Mouse (Mus musculus): ENCODE results near the gene Tbx3. TPM values are rescaled to one million over a fixed set of nuclear protein-coding genes. Genes with fewer than 3 reads are reported as not detected.

Tbx3 gene
- polyA plus RNA-seq, 1 experiment from 2014 or later = 23.5 TPM

GRCm38 (mm10) chr5:119691075-119691474 lies 20.6 kb downstream of the Tbx3 start:
- Histone ChIP-seq H3K4me3 (no peak overlapping the region), H3K4me2 (no peak overlapping the region), H3K4me1 (peaks cover 22% of the 10 kb centered on the region), H3K36me3 (no peaks in the 10 kb centered on the region), H3K27me3 (peaks cover 70% of the 10 kb centered on the region), H3K9me3 (no peaks in the 10 kb centered on the region), H3K9ac (no peak overlapping the region), H3K27ac (no peak overlapping the region)
- ATAC-seq (ENCODE audit: insufficient number of reproducible peaks, low FRiP score, low TSS enrichment, low read depth) = no peak
- 0% methylated on average over 13 of the region's 13 CpGs for WGBS

DNA sequence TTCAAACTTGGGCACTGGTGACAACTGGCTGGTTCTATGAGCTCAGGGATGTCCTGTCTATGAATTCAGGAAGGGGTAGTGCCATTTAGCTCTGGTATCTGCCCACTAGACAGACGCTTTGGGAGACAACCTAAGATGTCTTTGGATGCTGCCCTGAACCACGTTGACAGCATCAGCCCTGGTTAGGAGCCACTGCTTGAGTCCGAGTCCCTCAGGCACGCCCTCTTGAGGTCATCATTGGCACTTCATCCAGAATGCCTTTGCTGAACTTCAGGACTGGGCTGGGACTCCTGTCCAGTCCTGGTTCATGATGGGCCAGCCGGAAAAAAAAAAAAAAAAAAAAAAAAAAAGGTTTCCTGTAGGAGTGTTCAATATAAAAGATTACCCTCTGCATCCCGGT lies 22.0 kb downstream of the Tbx3 start:
- Histone ChIP-seq H3K27me3 (peaks cover 56% of the 10 kb centered on the region), H3K9me3 (no peaks in the 10 kb centered on the region), H3K27ac (no peak overlapping the region), H3K4me3 (no peak overlapping the region), H3K4me1 (peaks cover 10% of the 10 kb centered on the region), H3K36me3 (no peaks in the 10 kb centered on the region), H3K4me2 (no peak overlapping the region), H3K9ac (no peak overlapping the region)
- ATAC-seq (ENCODE audit: insufficient number of reproducible peaks, low FRiP score, low TSS enrichment, low read depth) = no peak
- 35% methylated on average over 6 of the region's 6 CpGs for WGBS

DNA sequence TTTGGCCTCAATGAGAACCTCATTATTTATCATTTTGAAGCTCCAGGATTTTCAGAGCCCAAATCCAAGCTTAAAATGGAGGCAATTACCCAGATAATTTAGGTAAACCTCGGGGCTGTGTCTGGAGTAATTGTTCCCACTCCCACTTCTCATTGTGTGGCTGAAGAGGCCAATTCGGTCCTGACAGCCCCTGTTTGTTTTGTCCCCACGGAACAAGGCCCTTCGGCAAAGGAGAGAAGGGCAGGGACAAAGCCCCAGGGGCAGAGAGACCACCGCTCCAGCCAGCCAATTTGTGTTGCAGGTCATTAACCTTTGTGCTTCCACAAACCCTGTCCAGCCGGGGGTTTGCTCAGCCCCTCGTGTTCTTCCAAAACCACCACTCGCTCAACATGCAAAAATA lies 24.4 kb downstream of the Tbx3 start:
- Histone ChIP-seq H3K4me3 (no peak overlapping the region), H3K4me1 (peaks cover 4% of the 10 kb centered on the region), H3K4me2 (no peak overlapping the region), H3K9me3 (no peaks in the 10 kb centered on the region), H3K9ac (no peak overlapping the region), H3K36me3 (no peaks in the 10 kb centered on the region), H3K27me3 (peaks cover 32% of the 10 kb centered on the region), H3K27ac (no peak overlapping the region)
- 20% methylated on average over 8 of the region's 8 CpGs for WGBS
- no peak for ATAC-seq (ENCODE audit: insufficient number of reproducible peaks, low FRiP score, low TSS enrichment, low read depth)

DNA sequence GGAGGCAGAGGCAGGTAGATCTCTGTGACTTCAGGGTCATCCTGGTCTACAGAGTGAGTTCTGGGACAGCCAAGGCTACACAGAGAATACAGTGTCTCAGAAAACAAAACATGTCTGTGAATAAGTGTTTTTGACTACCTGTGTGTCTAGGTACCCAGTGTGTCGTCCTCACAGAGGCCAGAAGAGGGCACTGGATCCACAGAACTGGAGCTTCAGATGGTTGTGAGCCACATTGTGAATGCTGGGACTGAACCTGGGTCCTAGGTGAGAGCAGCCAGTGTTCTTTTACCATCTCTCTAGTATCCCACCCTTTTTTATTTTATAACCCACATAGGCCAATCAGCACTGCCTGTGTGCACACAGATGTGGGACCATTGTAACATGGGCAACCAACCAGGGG lies 32.6 kb downstream of the Tbx3 start:
- Histone ChIP-seq H3K4me3 (no peak overlapping the region), H3K36me3 (no peaks in the 10 kb centered on the region), H3K9me3 (no peaks in the 10 kb centered on the region), H3K27ac (no peak overlapping the region), H3K4me1 (peaks cover 6% of the 10 kb centered on the region; the same call in 1 of the 2 replicates), H3K9ac (no peak overlapping the region), H3K4me2 (no peak overlapping the region), H3K27me3 (peaks cover 33% of the 10 kb centered on the region)
- WGBS = 88% methylated on average over 1 of the region's 1 CpGs
- ATAC-seq (ENCODE audit: insufficient number of reproducible peaks, low FRiP score, low TSS enrichment, low read depth) = no peak

DNA sequence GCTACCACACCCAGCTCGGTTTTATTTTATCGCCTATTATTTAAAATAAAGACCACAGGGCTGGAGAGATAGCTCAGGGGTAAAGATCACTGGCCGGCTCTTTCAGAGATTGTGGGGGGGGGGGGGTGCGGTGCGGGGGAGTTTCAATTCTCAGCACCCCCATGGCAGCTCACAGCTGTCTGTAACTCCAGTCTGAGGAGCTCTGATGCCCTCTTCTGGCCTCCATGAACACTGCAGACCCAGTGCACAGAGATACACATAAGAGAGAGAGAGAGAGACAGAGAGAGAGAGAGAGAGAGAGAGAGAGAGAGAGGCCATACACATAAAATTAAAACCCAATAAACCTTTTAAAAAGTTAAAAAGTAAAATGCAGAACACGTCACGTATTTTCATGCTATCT lies 34.4 kb downstream of the Tbx3 start:
- H3K27me3 ChIP-seq = peaks cover 46% of the 10 kb centered on the region
- H3K36me3 ChIP-seq = no peaks in the 10 kb centered on the region
- WGBS = 59% methylated on average over 7 of the region's 7 CpGs
- H3K4me1 ChIP-seq = peaks cover 6% of the 10 kb centered on the region; the same call in 1 of the 2 replicates
- H3K4me3 ChIP-seq = no peak overlapping the region
- no peak overlapping the region for H3K27ac ChIP-seq
- no peak overlapping the region for H3K9ac ChIP-seq
- no peak overlapping the region for H3K4me2 ChIP-seq
- no peaks in the 10 kb centered on the region for H3K9me3 ChIP-seq
- no peak for ATAC-seq (ENCODE audit: insufficient number of reproducible peaks, low FRiP score, low TSS enrichment, low read depth)

DNA sequence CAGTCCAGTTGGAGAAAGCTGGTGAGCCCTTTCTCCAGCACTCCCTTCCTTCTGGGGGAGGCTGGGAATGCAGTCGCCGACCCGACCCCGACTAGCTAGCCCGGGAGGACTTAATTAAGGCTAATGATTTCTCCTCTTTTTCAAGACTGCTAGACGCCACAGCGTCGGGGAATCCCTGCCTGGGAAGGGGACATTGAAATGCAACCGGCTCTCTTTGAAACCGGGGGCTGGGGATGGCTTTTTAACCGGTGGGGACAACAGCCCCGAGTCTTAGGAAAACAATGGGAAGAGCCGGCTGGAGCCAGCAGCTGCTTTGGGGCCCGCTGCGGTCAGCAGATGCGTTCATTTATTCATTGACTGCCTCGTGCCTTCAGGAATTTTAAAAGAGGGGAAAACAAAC lies 36.0 kb downstream of the Tbx3 start:
- 1% methylated on average over 17 of the region's 17 CpGs for WGBS
- H3K4me1 ChIP-seq = peaks cover 6% of the 10 kb centered on the region; the same call in 1 of the 2 replicates
- H3K27me3 ChIP-seq = peaks cover 57% of the 10 kb centered on the region
- ATAC-seq (ENCODE audit: insufficient number of reproducible peaks, low FRiP score, low TSS enrichment, low read depth) = no peak
- no peak overlapping the region for H3K9ac ChIP-seq
- H3K4me3 ChIP-seq = peak overlapping the region; percentile 4; the same call in 1 of the 2 replicates
- no peaks in the 10 kb centered on the region for H3K36me3 ChIP-seq
- peak overlapping the region; percentile 27 for H3K4me2 ChIP-seq
- no peak overlapping the region for H3K27ac ChIP-seq
- H3K9me3 ChIP-seq = no peaks in the 10 kb centered on the region

DNA sequence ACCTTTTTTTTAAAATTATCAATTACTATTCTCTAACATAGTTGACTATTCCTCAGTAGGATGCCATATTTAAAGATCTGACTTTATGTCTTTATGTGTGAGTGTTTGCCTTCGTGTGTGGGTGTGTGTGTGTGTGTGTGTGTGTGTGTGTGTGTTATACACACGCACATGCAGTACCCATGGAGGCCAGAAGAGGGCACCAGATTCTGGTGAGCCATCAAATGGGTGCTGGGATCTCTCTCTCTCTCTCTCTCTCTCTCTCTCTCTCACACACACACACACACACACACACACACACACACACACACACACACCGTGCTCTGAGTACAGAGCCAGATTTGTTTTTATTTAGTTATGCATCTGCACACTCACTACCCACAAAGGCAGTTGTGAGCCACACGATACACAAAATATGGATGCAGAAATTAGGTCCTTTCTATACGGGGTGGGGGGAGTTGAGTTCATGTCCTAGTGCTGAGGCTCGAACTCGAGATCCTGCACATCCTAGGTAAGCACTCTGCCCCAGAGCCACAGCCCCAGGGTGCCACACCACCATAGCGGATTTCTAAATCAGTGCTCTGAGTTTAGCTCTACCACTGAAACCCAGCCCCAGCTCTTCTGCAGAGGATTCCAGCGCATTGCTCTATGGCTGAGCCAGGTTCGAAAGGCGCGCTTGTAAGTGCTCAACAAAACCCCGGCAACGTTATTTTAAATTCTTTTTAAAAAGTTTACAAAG lies 38.5 kb downstream of the Tbx3 start:
- Histone ChIP-seq H3K4me1 (peaks cover 10% of the 10 kb centered on the region; the same call in 1 of the 2 replicates), H3K27ac (no peak overlapping the region), H3K4me2 (no peak overlapping the region), H3K9me3 (no peaks in the 10 kb centered on the region), H3K4me3 (no peak overlapping the region), H3K36me3 (no peaks in the 10 kb centered on the region), H3K27me3 (peaks cover 60% of the 10 kb centered on the region), H3K9ac (no peak overlapping the region)
- WGBS = 84% methylated on average over 14 of the region's 14 CpGs
- no peak for ATAC-seq (ENCODE audit: insufficient number of reproducible peaks, low FRiP score, low TSS enrichment, low read depth)

DNA sequence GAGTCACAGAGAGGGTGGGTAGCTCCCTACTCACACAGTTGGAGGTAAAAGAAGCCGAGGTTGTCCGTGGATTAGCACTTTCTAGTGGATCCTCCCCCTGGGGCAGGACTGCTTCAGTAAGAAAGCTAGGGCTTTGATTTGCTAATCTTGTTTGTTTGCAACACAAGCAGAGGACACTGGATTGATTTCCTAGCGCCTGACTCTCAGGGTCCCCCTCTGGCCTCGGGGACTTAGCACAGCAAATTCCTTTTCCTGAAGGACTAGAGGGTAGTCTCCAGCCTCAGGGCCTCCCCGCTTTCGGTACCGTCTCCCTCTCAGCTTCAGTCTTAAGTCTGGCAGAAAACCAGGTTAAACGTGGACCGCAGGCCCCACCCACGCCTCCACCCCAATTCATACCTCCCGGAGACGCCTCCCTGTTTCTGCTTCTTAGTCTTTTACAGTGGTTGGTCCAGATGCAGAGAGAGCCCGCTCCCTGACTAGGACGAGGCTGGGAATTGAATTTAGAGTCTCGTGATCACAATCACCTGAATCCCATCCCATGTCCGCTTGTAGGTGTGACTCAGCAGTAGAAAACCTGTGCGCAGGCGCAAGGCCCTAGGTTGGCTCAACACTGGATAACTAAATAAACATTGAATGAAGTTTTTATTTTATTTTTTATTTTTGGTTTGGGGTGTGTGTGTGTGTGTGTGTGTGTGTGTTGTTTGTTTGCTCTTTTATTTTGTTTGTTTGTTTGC lies 39.5 kb downstream of the Tbx3 start:
- Histone ChIP-seq H3K4me3 (no peak overlapping the region), H3K4me1 (peaks cover 10% of the 10 kb centered on the region; the same call in 1 of the 2 replicates), H3K4me2 (no peak overlapping the region), H3K9me3 (no peaks in the 10 kb centered on the region), H3K27ac (no peak overlapping the region), H3K27me3 (peaks cover 60% of the 10 kb centered on the region), H3K9ac (no peak overlapping the region), H3K36me3 (no peaks in the 10 kb centered on the region)
- WGBS = 20% methylated on average over 18 of the region's 18 CpGs
- no peak for ATAC-seq (ENCODE audit: insufficient number of reproducible peaks, low FRiP score, low TSS enrichment, low read depth)

DNA sequence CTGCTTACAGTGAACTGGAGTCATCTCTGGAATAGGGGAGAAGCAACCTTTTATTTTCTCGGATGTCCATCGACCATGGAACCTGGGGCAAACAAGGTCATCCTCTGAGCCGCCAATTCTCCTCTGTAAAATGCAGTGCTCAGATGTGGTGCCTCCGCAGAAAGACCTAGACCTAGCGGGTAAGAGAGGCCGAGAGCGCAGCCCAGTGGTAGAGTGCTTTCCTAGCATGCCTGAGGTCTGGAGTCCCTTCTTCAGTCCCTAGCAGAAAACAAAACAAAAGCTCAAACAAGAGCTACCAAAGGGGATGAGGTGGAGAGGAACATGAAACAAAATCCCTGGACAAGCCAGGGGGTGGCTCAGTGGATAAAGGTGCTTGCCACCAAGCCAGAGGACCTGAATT lies 40.3 kb downstream of the Tbx3 start:
- Histone ChIP-seq H3K4me2 (no peak overlapping the region), H3K27ac (no peak overlapping the region), H3K4me3 (no peak overlapping the region), H3K9ac (no peak overlapping the region), H3K36me3 (no peaks in the 10 kb centered on the region), H3K27me3 (peaks cover 53% of the 10 kb centered on the region), H3K4me1 (peaks cover 10% of the 10 kb centered on the region; the same call in 1 of the 2 replicates), H3K9me3 (no peaks in the 10 kb centered on the region)
- ATAC-seq (ENCODE audit: insufficient number of reproducible peaks, low FRiP score, low TSS enrichment, low read depth) = no peak
- WGBS = 32% methylated on average over 7 of the region's 7 CpGs

DNA sequence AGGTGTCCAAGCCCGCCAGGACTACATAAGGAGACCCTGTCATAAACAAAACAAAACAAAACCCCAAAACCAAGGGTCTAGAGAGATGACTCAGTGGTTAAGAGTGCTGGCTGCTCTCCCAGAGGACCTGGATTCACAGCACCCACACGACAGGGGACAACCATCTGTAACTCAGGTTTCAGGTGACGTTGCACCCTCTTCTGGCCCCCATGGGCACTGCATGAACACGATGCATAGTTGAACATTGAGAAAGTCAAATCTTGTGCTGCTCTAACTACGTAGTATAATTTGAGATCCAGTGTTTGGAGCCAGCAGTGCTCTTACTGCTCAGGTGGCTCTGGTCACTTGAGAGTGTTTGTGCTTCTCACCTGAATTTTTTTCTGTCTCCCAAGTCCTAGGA lies 41.2 kb downstream of the Tbx3 start:
- Histone ChIP-seq H3K27me3 (peaks cover 44% of the 10 kb centered on the region), H3K27ac (no peak overlapping the region), H3K9ac (no peak overlapping the region), H3K4me2 (no peak overlapping the region), H3K4me1 (peaks cover 6% of the 10 kb centered on the region; the same call in 1 of the 2 replicates), H3K36me3 (no peaks in the 10 kb centered on the region), H3K9me3 (no peaks in the 10 kb centered on the region), H3K4me3 (no peak overlapping the region)
- no peak for ATAC-seq (ENCODE audit: insufficient number of reproducible peaks, low FRiP score, low TSS enrichment, low read depth)
- WGBS = 89% methylated on average over 5 of the region's 5 CpGs

- Histone ChIP-seq H3K9ac (no peak overlapping the region), H3K36me3 (no peaks in the 10 kb centered on the region), H3K27ac (no peak overlapping the region), H3K9me3 (no peaks in the 10 kb centered on the region), H3K4me3 (peak overlapping the region; percentile 17; the same call in 1 of the 2 replicates), H3K4me1 (0 out of 2 replicates have a peak, but pooled peaks cover 4% of the 10 kb centered on the region), H3K27me3 (peaks cover 37% of the 10 kb centered on the region), H3K4me2 (peak overlapping the region; percentile 30; the same call in 1 of the 2 replicates)
- ATAC-seq (ENCODE audit: insufficient number of reproducible peaks, low FRiP score, low TSS enrichment, low read depth) = no peak
- 3% methylated on average over 22 of the region's 22 CpGs for WGBS
Measured at GRCm38 (mm10) chr5:119712679-119713246, 42.3 kb downstream of the Tbx3 start.

Measured in limb, embryonic 15.5 days (tissue).